Mouse (Mus musculus) heart, adult 11 months (tissue): ENCODE measurements around the gene Mtr.

ENCODE experiments used
- DNase-seq: peaks from one replicate; pipeline ENCODE4 v3.0.0; 2022

Gene Mtr

GRCm38 (mm10) chr13:12257391-12258380, at the start of gene Mtr:
Gene Mtr, minus strand, starts transcription at chr13:12258113.
- DNase-seq: peak; percentile 100

DNA sequence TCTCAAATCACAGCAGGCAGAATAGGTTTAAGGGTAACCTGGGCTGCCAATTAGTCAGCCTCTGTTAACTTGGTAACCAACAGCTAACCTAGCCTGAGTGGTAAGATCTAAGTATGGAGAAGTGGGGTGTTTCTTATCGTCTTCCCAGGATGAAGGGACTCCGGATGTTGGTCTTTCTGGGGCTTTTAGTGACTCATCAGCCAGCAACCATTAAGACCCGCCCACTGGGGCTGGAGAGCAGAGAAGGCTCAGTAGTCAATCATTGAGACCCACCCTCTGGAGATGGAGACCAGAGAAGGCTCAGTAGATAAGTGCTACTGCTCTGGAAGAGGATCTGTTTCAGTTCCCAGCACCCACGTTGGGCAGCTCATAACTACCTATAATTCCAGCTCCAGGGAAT, 49.4 kb upstream of the Mtr start:
- no peak for DNase-seq

- no peak for DNase-seq
These were observed 47.6 kb upstream of the Mtr start for GRCm38 (mm10) chr13:12305540-12305939.

GRCm38 (mm10) chr13:12304991-12305390, 47.1 kb upstream of the Mtr start:
- peak; percentile 92 for DNase-seq

DNA sequence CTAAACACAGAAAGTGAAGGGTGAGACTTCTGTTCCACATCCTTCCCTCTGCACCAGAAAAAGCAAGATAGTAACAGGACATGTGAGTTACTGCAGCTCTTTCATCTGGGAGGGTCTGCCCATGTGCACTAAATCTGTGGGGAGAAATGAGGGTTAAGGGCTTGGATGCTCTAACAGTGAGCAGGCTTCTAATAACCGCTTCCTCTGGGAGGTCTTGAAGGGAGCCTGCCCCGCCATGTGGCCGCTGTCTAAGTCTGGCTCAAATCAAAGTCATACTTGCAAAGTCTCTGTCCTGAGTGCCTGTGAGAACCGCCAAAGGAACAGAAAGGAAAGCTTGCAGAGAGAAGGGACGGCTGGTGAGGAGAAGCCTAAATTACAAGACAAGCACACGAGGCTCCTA, 39.9 kb upstream of the Mtr start:
- DNase-seq: no peak

GRCm38 (mm10) chr13:12296701-12297100, 38.8 kb upstream of the Mtr start:
- no peak for DNase-seq

GRCm38 (mm10) chr13:12293810-12294209, 35.9 kb upstream of the Mtr start:
- DNase-seq: peak; percentile 95

GRCm38 (mm10) chr13:12290700-12291099, 32.8 kb upstream of the Mtr start:
- DNase-seq: no peak

DNA sequence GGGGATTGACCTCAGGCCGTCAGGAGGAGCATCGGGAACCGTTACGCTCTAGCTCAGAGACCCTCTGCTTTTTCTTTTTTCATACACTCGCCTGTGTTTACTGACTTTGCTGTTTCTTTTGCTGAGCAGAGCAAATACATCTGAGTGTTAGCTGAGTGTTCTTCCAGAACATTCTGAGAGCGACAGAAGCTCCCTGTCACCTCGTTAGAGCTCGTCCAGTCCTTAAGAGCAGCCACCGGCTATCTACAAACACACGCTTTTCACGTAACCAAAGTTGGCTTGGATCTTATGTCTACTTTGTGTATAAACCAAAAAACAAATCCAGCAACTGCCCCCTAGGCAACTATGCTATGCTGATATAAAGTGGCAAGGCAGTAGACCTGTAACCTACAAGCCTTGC, 26.6 kb upstream of the Mtr start:
- DNase-seq: no peak

GRCm38 (mm10) chr13:12283826-12284225, 25.9 kb upstream of the Mtr start:
- DNase-seq: peak; percentile 98

DNA sequence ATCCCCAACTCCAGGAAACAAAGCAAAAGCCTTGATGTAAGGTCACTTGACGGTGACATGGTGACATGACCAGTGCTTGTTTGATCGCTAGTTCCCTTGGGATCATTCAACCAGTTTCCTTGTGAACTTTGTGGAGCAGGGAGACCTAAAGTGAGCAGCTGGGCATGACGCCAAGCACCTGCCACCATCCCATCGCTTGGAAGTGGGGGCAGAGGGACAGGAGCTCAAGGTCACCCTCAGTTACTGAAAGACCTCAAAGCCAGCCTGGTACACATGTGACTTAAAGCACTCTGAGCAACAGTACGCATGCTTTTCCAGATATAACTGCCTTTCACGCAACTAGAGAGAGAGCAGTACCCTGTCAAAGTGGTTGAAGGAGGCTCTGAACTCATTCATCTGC, 16.8 kb upstream of the Mtr start:
- DNase-seq: peak; percentile 92

GRCm38 (mm10) chr13:12274220-12274619, 16.3 kb upstream of the Mtr start:
- DNase-seq: no peak

- DNase-seq: no peak
These were observed 15.0 kb upstream of the Mtr start for GRCm38 (mm10) chr13:12272953-12273352.

DNA sequence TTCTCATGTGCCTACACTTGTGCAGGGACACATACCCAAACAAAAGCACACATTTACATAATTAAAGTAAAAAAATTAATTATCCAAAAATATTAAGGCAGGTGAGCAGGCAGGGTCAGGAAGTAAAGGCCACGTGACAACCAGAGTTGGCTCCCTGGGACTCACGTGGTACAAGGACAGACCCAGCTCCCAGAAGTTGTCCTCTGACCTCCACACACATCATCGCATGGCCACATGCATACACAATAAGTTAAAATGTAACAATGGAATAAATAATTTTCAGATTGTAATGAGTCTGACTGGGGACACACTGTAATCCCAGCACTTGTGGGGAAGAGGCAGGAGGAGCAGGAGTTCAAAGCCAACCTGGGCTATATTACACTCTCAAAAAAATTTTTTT, 10.1 kb upstream of the Mtr start:
- no peak for DNase-seq

- DNase-seq: no peak
These were observed 9.2 kb upstream of the Mtr start for GRCm38 (mm10) chr13:12267097-12267496.

GRCm38 (mm10) chr13:12263996-12264395, 6.1 kb upstream of the Mtr start:
- DNase-seq: no peak

- no peak for DNase-seq
These were observed 3.6 kb upstream of the Mtr start for GRCm38 (mm10) chr13:12261505-12261904.

DNA sequence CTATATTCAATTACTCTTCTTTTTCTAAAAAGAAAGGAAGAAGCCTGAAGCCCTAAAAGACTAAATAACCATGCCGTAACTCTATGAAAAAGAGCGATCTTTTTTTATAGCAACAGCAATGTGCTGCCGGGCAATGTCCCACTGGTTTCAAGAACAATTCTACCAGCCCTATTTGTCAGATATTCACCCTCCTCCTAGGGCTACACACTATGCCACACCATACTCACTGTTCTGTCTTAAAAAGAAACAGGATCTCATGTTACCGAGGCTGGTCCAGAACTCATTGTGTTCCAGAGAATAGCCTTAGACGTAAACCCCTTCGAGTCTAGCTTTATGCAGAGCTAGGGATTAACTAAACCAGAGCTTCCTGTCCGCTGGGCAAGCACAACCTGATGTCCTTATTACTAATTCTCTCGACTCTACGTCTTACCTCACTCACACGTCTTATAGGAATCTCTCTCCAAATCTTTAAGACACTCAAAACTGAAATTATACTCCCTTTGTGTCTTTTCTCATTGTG, 982 bp downstream of the Mtr start:
- DNase-seq: no peak

DNA sequence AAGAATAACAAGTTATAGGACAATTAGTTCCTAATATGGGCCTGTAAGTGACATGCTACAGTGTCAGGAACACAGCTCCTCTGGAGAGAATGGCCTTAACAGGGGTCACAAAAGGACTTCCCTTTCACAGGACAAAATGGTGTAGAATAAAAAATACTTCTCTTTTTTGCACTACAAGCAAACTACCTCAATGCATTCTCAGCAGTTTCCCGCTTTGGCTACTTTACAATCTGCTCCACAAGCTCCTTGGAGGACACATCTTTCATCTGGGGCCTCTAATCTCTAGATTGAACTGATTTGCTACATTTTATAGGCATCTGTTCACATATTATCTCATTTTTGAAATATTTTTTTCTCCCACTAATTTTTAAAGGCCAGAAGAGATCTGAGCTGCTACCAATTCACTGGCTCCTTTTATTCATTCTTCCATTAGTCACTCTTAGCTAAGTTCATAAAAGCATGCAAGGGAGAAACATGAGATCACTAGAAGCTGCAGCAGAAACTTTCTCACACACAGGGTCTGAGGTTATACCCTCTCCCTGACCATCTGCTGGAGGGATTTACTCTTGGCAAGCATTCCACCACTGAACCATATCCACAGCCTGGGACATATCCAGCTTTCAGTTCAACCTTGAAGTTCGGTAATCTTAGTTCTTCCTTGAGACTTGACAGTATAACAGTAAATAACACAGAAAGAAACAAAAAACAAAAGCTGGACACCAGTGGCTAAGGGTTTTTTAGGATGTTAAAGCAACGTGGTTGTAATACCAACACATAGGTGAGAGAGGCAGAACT, 1.8 kb downstream of the Mtr start:
- peak; percentile 68 for DNase-seq

- DNase-seq: no peak
These were observed 7.4 kb downstream of the Mtr start for GRCm38 (mm10) chr13:12250496-12250895.

- peak; percentile 91 for DNase-seq
These were observed 8.6 kb downstream of the Mtr start for GRCm38 (mm10) chr13:12249195-12249898.

- DNase-seq: no peak
These were observed 12.0 kb downstream of the Mtr start for GRCm38 (mm10) chr13:12245938-12246337.

- DNase-seq: peak; percentile 89
These were observed 13.9 kb downstream of the Mtr start for GRCm38 (mm10) chr13:12243991-12244390.
